Mouse (Mus musculus): ENCODE measurements at regions not wholly inside any gene's neighbourhood (a gene's known extent, or its start where the extent isn't known, plus 50 kb on each side); places are given as distances from the start of the nearest gene placed in this dataset.

DNA sequence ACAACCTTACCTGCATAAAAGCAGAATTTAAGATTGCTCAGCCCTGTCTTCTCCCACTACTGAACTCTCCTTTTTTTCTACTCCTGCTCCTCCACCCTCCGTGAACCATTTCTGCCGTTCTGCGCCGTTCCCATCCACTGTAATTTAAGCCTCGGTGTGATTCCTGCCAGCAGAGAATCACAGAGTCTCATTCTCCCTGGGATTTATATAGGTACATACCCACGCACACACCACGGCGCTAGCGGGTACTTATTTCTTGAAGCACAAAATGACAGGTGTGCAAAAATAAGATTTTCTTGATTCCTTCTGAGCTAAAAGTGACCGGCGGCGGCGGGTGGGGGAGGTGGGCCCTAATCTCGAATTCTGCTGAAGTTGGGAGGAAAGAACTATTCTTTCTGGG lies 324.5 kb upstream of the Atp2b1 start:
- Histone ChIP-seq H3K27me3 (ENCODE audit: insufficient read depth, low read length) (no peaks in the 10 kb centered on the region), H3K27ac (no peak overlapping the region), H3K9me3 (replicated peaks; ENCODE audit: low read length) (no peaks in the 10 kb centered on the region), H3K4me1 (replicated peaks; ENCODE audit: insufficient read depth, low read length) (no peaks in the 10 kb centered on the region), H3K4me2 (ENCODE audit: low read length) (no peak overlapping the region), H3K9ac (ENCODE audit: low read depth, low read length) (no peak overlapping the region), H3K4me3 (replicated peaks; ENCODE audit: low read depth, low read length) (no peak overlapping the region), H3K36me3 (ENCODE audit: insufficient read depth, low read length) (no peaks in the 10 kb centered on the region)
- ATAC-seq (replicated peaks; ENCODE audit: low FRiP score, low read depth) (no peak), DNase-seq (ENCODE audit: low spot score) (no peak)
- WGBS, result 71% methylated on average over 14 of the region's 14 CpGs
- TF ChIP-seq CTCF (IDR thresholded peaks at IDR 0.05; ENCODE audit: low read depth), result no peak

DNA sequence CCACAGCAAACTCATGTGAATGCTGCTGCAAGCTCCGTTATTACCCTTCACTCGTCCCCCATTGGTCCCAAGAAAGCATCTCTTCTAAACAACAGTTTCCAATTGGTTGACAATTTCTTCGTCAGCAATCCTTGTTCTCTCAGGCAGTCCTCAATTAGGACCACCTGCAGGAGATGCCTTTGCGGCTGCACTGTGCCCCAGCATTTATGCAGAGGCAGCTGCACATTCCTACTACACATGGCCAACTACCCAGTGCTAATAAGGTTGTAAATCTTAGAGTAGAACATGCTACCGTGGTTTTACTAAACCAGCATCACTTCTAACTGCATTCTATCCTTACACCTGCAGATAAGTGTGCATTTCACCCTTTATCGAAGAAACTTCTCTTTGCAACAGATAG lies 322.1 kb upstream of the Atp2b1 start:
- no peaks in the 10 kb centered on the region for H3K4me1 ChIP-seq (replicated peaks; ENCODE audit: insufficient read depth, low read length)
- no peak overlapping the region for H3K9ac ChIP-seq (ENCODE audit: low read depth, low read length)
- WGBS, result 64% methylated on average over 6 of the region's 6 CpGs
- no peaks in the 10 kb centered on the region for H3K36me3 ChIP-seq (ENCODE audit: insufficient read depth, low read length)
- no peaks in the 10 kb centered on the region for H3K9me3 ChIP-seq (replicated peaks; ENCODE audit: low read length)
- H3K4me2 ChIP-seq (ENCODE audit: low read length), result no peak overlapping the region
- DNase-seq (ENCODE audit: low spot score) (no peak), ATAC-seq (replicated peaks; ENCODE audit: low FRiP score, low read depth) (no peak)
- no peak overlapping the region for H3K27ac ChIP-seq
- no peak overlapping the region for H3K4me3 ChIP-seq (replicated peaks; ENCODE audit: low read depth, low read length)
- TF ChIP-seq CTCF (IDR thresholded peaks at IDR 0.05; ENCODE audit: low read depth), result no peak
- no peaks in the 10 kb centered on the region for H3K27me3 ChIP-seq (ENCODE audit: insufficient read depth, low read length)

DNA sequence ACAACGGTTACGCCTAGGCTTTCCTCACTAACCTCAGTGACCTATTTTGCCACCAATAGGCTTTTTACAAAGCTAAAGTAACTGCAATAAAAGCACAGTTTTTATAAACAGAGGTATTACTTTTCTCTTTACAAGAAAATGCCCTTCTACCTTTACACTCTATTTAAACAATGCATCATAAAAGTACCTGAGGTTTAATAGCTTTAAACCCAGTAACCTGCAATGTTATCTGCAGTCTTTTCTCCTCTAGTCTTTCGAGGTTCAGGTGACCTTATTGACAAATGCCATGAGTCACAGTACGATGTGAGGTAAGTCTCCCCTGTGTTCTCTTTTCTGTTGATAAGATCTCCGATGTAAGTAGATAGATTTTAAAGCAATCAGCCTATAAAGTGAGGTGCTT lies 320.3 kb upstream of the Atp2b1 start:
- DNase-seq (ENCODE audit: low spot score) (no peak), ATAC-seq (replicated peaks; ENCODE audit: low FRiP score, low read depth) (no peak)
- no peak for TF ChIP-seq CTCF (IDR thresholded peaks at IDR 0.05; ENCODE audit: low read depth)
- Histone ChIP-seq H3K36me3 (ENCODE audit: insufficient read depth, low read length) (no peaks in the 10 kb centered on the region), H3K4me3 (replicated peaks; ENCODE audit: low read depth, low read length) (no peak overlapping the region), H3K9ac (ENCODE audit: low read depth, low read length) (no peak overlapping the region), H3K4me1 (replicated peaks; ENCODE audit: insufficient read depth, low read length) (no peaks in the 10 kb centered on the region), H3K27ac (no peak overlapping the region), H3K4me2 (ENCODE audit: low read length) (no peak overlapping the region), H3K27me3 (ENCODE audit: insufficient read depth, low read length) (no peaks in the 10 kb centered on the region), H3K9me3 (replicated peaks; ENCODE audit: low read length) (no peaks in the 10 kb centered on the region)
- WGBS, result 59% methylated on average over 5 of the region's 5 CpGs

DNA sequence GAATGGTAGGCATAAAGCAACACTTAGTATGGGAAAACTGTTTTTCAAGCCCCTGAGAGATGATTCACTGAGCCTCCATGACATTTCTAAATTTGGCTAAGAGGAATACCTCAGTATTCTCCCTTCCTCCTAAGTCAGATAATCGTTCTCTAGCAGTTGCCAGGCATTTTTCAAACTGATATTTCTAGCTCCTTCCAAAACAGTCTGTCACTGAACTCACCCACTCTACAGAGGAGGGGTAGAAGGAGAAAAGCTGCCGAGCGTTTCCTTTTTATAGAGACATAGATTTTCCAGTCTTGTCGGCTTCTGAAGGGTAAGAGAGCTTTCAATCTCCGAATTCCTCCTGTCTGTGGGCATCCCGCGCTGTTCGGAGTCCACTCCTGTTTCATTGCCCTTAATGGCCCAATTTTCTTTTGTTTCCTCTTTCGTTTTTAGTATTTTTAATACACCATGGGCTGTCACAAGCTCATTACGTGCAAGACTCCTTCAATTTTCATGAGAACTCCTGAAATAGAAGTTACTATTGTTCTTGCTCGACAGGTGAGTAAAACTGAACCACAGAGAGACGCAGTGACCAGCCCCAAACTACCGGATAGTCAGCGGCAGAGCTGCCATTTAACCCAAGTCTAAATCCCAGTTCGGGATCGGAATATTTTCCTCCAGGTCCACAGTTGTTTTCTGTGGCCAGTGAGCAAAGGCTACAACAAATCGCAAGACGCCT lies 305.8 kb upstream of the Atp2b1 start:
- no peaks in the 10 kb centered on the region for H3K4me1 ChIP-seq (replicated peaks; ENCODE audit: insufficient read depth, low read length)
- no peak for TF ChIP-seq CTCF (IDR thresholded peaks at IDR 0.05; ENCODE audit: low read depth)
- no peaks in the 10 kb centered on the region for H3K9me3 ChIP-seq (replicated peaks; ENCODE audit: low read length)
- H3K27ac ChIP-seq, result no peak overlapping the region
- no peak overlapping the region for H3K4me3 ChIP-seq (replicated peaks; ENCODE audit: low read depth, low read length)
- H3K27me3 ChIP-seq (ENCODE audit: insufficient read depth, low read length), result no peaks in the 10 kb centered on the region
- H3K9ac ChIP-seq (ENCODE audit: low read depth, low read length), result no peak overlapping the region
- DNase-seq (ENCODE audit: low spot score) (no peak), ATAC-seq (replicated peaks; ENCODE audit: low FRiP score, low read depth) (no peak)
- WGBS, result 74% methylated on average over 18 of the region's 18 CpGs
- no peaks in the 10 kb centered on the region for H3K36me3 ChIP-seq (ENCODE audit: insufficient read depth, low read length)
- no peak overlapping the region for H3K4me2 ChIP-seq (ENCODE audit: low read length)

GRCm38 (mm10) chr10:98610708-98611107 lies 303.5 kb upstream of the Atp2b1 start:
- H3K27ac ChIP-seq, result no peak overlapping the region
- H3K4me2 ChIP-seq (ENCODE audit: low read length), result no peak overlapping the region
- no peak overlapping the region for H3K4me3 ChIP-seq (replicated peaks; ENCODE audit: low read depth, low read length)
- no peaks in the 10 kb centered on the region for H3K9me3 ChIP-seq (replicated peaks; ENCODE audit: low read length)
- 86% methylated on average over 6 of the region's 6 CpGs for WGBS
- no peak for DNase-seq (ENCODE audit: low spot score)
- no peaks in the 10 kb centered on the region for H3K4me1 ChIP-seq (replicated peaks; ENCODE audit: insufficient read depth, low read length)
- ATAC-seq (replicated peaks; ENCODE audit: low FRiP score, low read depth), result no peak
- no peaks in the 10 kb centered on the region for H3K27me3 ChIP-seq (ENCODE audit: insufficient read depth, low read length)
- no peak overlapping the region for H3K9ac ChIP-seq (ENCODE audit: low read depth, low read length)
- H3K36me3 ChIP-seq (ENCODE audit: insufficient read depth, low read length), result no peaks in the 10 kb centered on the region
- TF ChIP-seq CTCF (IDR thresholded peaks at IDR 0.05; ENCODE audit: low read depth), result no peak

DNA sequence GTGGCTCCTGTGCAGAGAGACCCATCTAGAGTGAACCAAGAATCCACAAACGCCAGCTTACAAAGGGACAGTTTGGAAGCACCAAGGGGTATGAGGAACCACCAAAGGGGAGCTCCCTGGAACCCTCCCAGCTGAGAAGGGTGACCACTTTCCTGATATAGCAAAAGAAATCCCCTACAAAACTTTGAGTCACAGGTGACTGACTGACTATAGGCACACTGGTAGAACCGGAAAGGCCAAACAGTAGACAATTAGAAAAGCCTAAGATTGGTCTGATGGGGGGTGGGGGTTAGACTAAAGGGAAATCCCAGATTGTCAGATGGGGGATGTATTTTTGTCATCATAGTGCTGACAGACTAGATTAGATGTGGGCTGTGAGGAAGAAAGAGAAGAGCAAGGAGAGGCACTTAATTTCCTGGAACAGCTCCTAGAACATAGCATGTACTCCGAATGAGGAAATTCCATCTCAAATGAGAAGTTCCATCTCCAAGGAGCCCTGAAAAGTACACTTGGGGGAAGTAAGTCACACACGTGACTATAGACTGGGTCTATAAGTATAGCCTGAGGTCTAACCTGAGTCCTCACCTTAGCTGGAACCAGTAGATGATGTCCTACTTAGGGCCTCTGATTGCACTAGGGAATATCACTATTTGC lies 302.4 kb upstream of the Atp2b1 start:
- H3K4me1 ChIP-seq (replicated peaks; ENCODE audit: insufficient read depth, low read length), result no peaks in the 10 kb centered on the region
- 84% methylated on average over 4 of the region's 4 CpGs for WGBS
- no peak for ATAC-seq (replicated peaks; ENCODE audit: low FRiP score, low read depth)
- no peak overlapping the region for H3K27ac ChIP-seq
- H3K9ac ChIP-seq (ENCODE audit: low read depth, low read length), result no peak overlapping the region
- H3K27me3 ChIP-seq (ENCODE audit: insufficient read depth, low read length), result no peaks in the 10 kb centered on the region
- no peak for TF ChIP-seq CTCF (IDR thresholded peaks at IDR 0.05; ENCODE audit: low read depth)
- H3K4me2 ChIP-seq (ENCODE audit: low read length), result no peak overlapping the region
- no peaks in the 10 kb centered on the region for H3K36me3 ChIP-seq (ENCODE audit: insufficient read depth, low read length)
- H3K4me3 ChIP-seq (replicated peaks; ENCODE audit: low read depth, low read length), result no peak overlapping the region
- no peaks in the 10 kb centered on the region for H3K9me3 ChIP-seq (replicated peaks; ENCODE audit: low read length)
- DNase-seq (ENCODE audit: low spot score), result no peak
